Mouse (Mus musculus) G1E-ER4 (cell line): ENCODE results near the gene Myo18a. TPM values are rescaled to one million over a fixed set of nuclear protein-coding genes. Genes with fewer than 3 reads are reported as not detected.

ENCODE experiments used
- GATA1 ChIP-seq: IDR thresholded peaks from one replicate; pipeline ENCODE4 v1.8.0; 2012; ENCODE audit warnings: low read length, inconsistent platforms
- polyA plus RNA-seq: library from polyadenylated mRNA; stranded (reverse); fragments of >175 nt; gene quantifications from 2 replicates; pipeline ENCODE4 v1.2.3, GENCODE M21; 2012

The Myo18a gene
- polyA plus RNA-seq, 1 experiment = 41.9 TPM

DNA sequence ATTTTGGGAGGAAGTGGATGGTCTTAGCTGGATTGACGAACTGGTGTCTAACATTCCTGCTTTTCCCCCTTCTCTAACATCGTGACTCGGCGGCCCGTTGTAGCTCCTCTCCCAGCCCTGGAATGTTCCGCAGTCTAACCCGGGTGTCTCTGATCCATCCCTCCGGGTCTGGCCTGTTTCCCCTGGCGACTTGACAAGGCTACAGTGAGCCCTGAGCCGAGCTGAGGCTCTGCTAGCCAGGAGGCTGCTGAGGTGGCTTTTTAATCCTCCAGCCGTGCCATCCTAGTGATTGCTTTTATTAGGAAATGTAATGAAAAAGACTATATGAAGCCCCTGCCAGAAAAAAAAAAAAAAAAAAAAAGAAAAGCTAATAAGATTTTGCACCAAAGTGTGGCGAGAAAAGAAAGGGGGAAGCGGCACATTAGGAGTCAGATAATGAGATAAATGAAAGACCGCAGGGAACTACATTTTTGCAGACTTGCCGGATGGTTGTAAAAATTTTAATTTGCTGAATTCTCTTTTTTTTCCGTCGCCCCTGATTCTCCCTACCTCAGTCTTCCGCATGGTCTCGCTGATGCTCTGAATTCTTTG, 143.1 kb downstream of the Myo18a start:
- no peak for TF ChIP-seq GATA1

- TF ChIP-seq GATA1 = no peak
Observed at GRCm38 (mm10) chr11:77906747-77907174, 143.7 kb downstream of the Myo18a start.

- no peak for TF ChIP-seq GATA1
Observed at GRCm38 (mm10) chr11:77908468-77908867, 145.4 kb downstream of the Myo18a start.

GRCm38 (mm10) chr11:77909376-77909775, 146.3 kb downstream of the Myo18a start:
- no peak for TF ChIP-seq GATA1

DNA sequence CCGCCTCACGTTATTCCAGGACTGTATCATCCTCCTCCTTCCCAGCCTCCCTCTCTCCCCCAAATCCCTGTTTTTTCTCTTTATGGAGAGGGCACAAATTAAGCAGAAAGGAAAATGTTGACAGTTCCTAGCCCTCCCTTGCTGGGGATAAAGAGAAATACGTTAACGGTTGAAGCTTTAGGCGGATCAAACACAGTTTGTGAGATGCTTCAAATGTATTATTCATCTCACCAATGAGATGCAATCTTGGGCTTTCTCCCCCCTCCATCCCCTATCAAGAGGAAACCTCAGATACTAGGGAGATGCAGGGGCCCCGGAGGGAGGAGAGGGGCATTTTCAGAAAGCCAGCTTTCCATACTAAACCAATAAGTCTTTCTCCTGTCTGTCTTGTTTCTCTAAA, 146.7 kb downstream of the Myo18a start:
- TF ChIP-seq GATA1 = no peak

GRCm38 (mm10) chr11:77913505-77913904, 150.5 kb downstream of the Myo18a start:
- no peak for TF ChIP-seq GATA1

GRCm38 (mm10) chr11:77914598-77915260, 151.7 kb downstream of the Myo18a start:
- TF ChIP-seq GATA1 = no peak

Other genes with a start within 250 kb of the Myo18a start
- 0.29 and 0.30 TPM in 2 replicates for gene Abhd15, start 248.1 kb upstream of the Myo18a start, polyA plus RNA-seq
- gene Trp53i13, start 247.3 kb upstream of the Myo18a start, polyA plus RNA-seq = 5.1 and 6.8 TPM in 2 replicates
- not detected in 2 replicates for gene Gm10392, start 244.0 kb upstream of the Myo18a start, polyA plus RNA-seq
- 2.8 and 3.0 TPM in 2 replicates for gene Taok1, start 155.4 kb upstream of the Myo18a start, polyA plus RNA-seq
- 29.8 and 35.6 TPM in 2 replicates for gene Nufip2, start 77.1 kb upstream of the Myo18a start, polyA plus RNA-seq
- not detected in 2 replicates for gene Cryba1, start 38.0 kb upstream of the Myo18a start, polyA plus RNA-seq
- gene Gm10277, start 24.5 kb downstream of the Myo18a start, polyA plus RNA-seq = not detected in 2 replicates
- not detected in 2 replicates for gene Pipox, start 130.8 kb downstream of the Myo18a start, polyA plus RNA-seq
- gene Sez6, start 167.6 kb downstream of the Myo18a start, polyA plus RNA-seq = 0.14 and 0.19 TPM in 2 replicates
- 111 and 154 TPM in 2 replicates for gene Phf12, start 219.5 kb downstream of the Myo18a start, polyA plus RNA-seq